Mouse (Mus musculus) midbrain, embryonic 11.5 days (tissue): Measurements from ENCODE around the gene Zkscan1. TPM values are rescaled to one million over a fixed set of nuclear protein-coding genes. Genes with fewer than 3 reads are reported as not detected.

Source experiments
- ATAC-seq: fragments of 200-750 bp; cut with Nextera tagmentation; 2 replicates; pipeline ENCODE4 v1.8.0; 2017; ENCODE audit warnings: moderate TSS enrichment, moderate library complexity; ENCODE audit not compliant: low FRiP score
- DNase-seq: peaks from one replicate; pipeline ENCODE4 v3.0.0; 2015; ENCODE audit warnings: low spot score; ENCODE audit errors: missing footprints
- H3K27ac ChIP-seq: fragments of 300-500 bp; sonication (generic); 2 replicates; pipeline ENCODE4 v1.5.1; 2014; ENCODE audit warnings: low read depth, low read length
- H3K27me3 ChIP-seq: fragments of 300-500 bp; sonication (generic); 2 replicates; pipeline ENCODE4 v1.6.1; 2014; ENCODE audit warnings: mild to moderate bottlenecking, low read length, moderate library complexity, mixed read lengths; ENCODE audit not compliant: control insufficient read depth, insufficient read depth
- H3K36me3 ChIP-seq: fragments of 300-500 bp; sonication (generic); 2 replicates; pipeline ENCODE4 v1.6.1; 2014; ENCODE audit warnings: mild to moderate bottlenecking, low read length, moderate library complexity, mixed read lengths; ENCODE audit not compliant: control insufficient read depth, insufficient read depth
- H3K4me1 ChIP-seq: fragments of 300-500 bp; sonication (generic); 2 replicates; pipeline ENCODE4 v1.6.1; 2014; ENCODE audit warnings: low read length; ENCODE audit not compliant: control insufficient read depth, insufficient read depth
- H3K4me2 ChIP-seq: fragments of 300-500 bp; sonication (generic); 2 replicates; pipeline ENCODE4 v1.6.1; 2014; ENCODE audit warnings: mild to moderate bottlenecking, moderate library complexity
- H3K4me3 ChIP-seq: fragments of 300-500 bp; sonication (generic); 2 replicates; pipeline ENCODE4 v1.5.1; 2014; ENCODE audit warnings: low read depth, low read length
- H3K9ac ChIP-seq: fragments of 300-500 bp; sonication (generic); 2 replicates; pipeline ENCODE4 v1.6.1; 2014; ENCODE audit warnings: low read length
- H3K9me3 ChIP-seq: fragments of 300-500 bp; sonication (generic); 2 replicates; pipeline ENCODE4 v1.6.1; 2016; ENCODE audit warnings: low read length; ENCODE audit not compliant: control insufficient read depth
- WGBS: fragments of 180-500 bp; shearing (Covaris S2); extraction: QIAGEN DNeasy Blood & Tissue Kit; methylation state at CpG from one replicate; pipeline ENCODE4 v1.1.7; 2014; 5-methylcytosine and 5-hydroxymethylcytosine counted together
- polyA plus RNA-seq: library from polyadenylated mRNA; unstranded; fragments of >200 nt; fragmentation: Nextera tagmentation; extraction: Ambion mirVana; gene quantifications from 2 replicates; pipeline ENCODE4 v1.2.1, GENCODE M21; 2014

The Zkscan1 gene
- polyA plus RNA-seq, 1 experiment from 2014 or later: 39.1 TPM

- WGBS: 84% methylated on average over 2 of the region's 2 CpGs
- no peak for DNase-seq
- peak overlapping the region; percentile 96; the same call in 1 of the 2 replicates for H3K4me3 ChIP-seq
- H3K4me2 ChIP-seq: peak overlapping the region; percentile 38; the same call in 1 of the 2 replicates
- peak; percentile 49 for ATAC-seq
- no peaks in the 10 kb centered on the region for H3K4me1 ChIP-seq
- no peaks in the 10 kb centered on the region for H3K27me3 ChIP-seq
- no peaks in the 10 kb centered on the region for H3K36me3 ChIP-seq
- H3K9ac ChIP-seq: peak overlapping the region; percentile 38; the same call in 1 of the 2 replicates
- no peaks in the 10 kb centered on the region for H3K9me3 ChIP-seq
- no peak overlapping the region for H3K27ac ChIP-seq
Measured at GRCm38 (mm10) chr5:138084507-138084906, 377 bp upstream of the Zkscan1 start.

DNA sequence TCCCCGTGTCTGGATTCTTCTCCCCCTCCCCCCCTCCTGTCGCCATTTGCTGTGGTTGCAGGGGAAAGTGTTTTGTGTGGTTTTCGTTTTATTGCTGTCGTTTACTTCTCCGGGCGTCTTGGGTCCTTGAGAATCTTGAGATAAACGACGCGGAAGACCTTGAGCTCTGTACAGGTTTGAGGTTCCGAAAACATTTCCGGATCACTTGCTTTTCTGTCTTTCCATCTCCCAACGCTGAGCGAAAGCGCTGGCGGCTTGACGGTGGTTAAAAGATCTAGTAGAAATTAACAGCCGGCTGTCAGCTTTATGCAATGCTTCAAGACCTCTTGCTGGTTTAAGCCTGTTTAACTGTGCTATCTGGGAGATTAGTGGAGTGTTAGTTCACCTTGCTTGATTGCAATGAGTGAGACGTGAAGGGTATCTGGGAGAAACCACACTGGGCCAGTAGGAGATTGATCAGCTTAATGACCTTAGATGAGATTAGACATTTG lies 582 bp downstream of the Zkscan1 start:
- peak overlapping the region; percentile 71; the same call in 1 of the 2 replicates for H3K27ac ChIP-seq
- peak overlapping the region; percentile 96 for H3K4me3 ChIP-seq
- H3K36me3 ChIP-seq: no peaks in the 10 kb centered on the region
- no peaks in the 10 kb centered on the region for H3K9me3 ChIP-seq
- peak overlapping the region; percentile 99 for H3K9ac ChIP-seq
- peak overlapping the region; percentile 60 for H3K4me2 ChIP-seq
- DNase-seq (peak; percentile 90), ATAC-seq (peak; percentile 6)
- H3K27me3 ChIP-seq: no peaks in the 10 kb centered on the region
- WGBS: under 1% methylated on average over 18 of the region's 18 CpGs
- no peaks in the 10 kb centered on the region for H3K4me1 ChIP-seq

DNA sequence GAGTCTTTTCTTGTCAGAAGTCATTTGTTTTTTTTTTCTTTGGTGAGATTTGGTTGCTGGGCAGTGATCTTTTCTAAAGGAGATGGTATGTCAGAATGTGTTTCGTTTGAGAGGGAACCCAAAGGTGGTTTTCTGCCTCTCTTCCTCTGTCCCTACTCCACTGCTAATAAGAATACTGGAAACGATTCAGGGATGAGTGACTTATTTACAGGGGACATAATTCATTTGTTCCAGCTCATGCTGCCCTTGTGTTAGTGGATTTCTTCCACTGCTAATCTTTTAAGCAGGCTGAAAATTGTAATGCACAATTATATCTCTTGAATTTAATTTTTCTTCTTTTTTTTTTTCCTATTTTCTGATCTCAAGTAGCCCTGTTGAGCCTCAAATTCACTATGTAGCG lies 2.0 kb downstream of the Zkscan1 start:
- Histone ChIP-seq H3K4me2 (peak overlapping the region; percentile 60; the same call in 1 of the 2 replicates), H3K27me3 (no peaks in the 10 kb centered on the region), H3K4me3 (no peak overlapping the region), H3K27ac (no peak overlapping the region), H3K36me3 (no peaks in the 10 kb centered on the region), H3K9me3 (no peaks in the 10 kb centered on the region), H3K9ac (no peak overlapping the region), H3K4me1 (no peaks in the 10 kb centered on the region)
- no peak for ATAC-seq
- DNase-seq: peak; percentile 65
- WGBS: 84% methylated on average over 3 of the region's 3 CpGs

GRCm38 (mm10) chr5:138088366-138088765 lies 3.5 kb downstream of the Zkscan1 start:
- Histone ChIP-seq H3K9me3 (no peaks in the 10 kb centered on the region), H3K4me3 (no peak overlapping the region), H3K27me3 (no peaks in the 10 kb centered on the region), H3K27ac (no peak overlapping the region), H3K36me3 (peaks cover 4% of the 10 kb centered on the region; the same call in 1 of the 2 replicates), H3K9ac (no peak overlapping the region), H3K4me2 (no peak overlapping the region), H3K4me1 (no peaks in the 10 kb centered on the region)
- ATAC-seq (no peak), DNase-seq (no peak)
- WGBS: 91% methylated on average over 3 of the region's 3 CpGs

GRCm38 (mm10) chr5:138089108-138089551 lies 4.2 kb downstream of the Zkscan1 start:
- H3K36me3 ChIP-seq: peaks cover 7% of the 10 kb centered on the region; the same call in 1 of the 2 replicates
- 92% methylated on average over 6 of the region's 6 CpGs for WGBS

DNA sequence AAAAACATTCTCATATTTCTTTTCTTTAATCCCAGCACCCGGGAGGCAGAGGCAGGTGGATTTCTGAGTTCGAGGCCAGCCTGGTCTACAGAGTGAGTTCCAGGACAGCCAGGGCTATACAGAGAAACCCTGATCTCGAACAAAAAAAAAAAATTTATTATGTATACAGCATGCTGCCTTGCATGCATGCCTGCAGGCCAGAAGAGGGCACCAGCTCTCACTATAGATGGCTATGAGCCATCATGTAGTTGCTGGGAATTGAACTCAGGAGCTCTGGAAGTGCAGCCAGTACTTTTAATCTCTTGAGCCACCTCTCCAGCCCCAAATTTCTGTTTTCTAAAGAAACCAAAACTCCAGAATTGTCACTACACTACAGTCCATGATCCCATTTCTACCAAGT lies 5.4 kb downstream of the Zkscan1 start:
- Histone ChIP-seq H3K9ac (no peak overlapping the region), H3K4me2 (no peak overlapping the region), H3K27me3 (no peaks in the 10 kb centered on the region), H3K36me3 (peaks cover 12% of the 10 kb centered on the region; the same call in 1 of the 2 replicates), H3K27ac (no peak overlapping the region), H3K4me3 (no peak overlapping the region), H3K9me3 (no peaks in the 10 kb centered on the region), H3K4me1 (no peaks in the 10 kb centered on the region)
- 84% methylated on average over 3 of the region's 3 CpGs for WGBS
- ATAC-seq: no peak
- DNase-seq: peak; percentile 74

More at GRCm38 (mm10) chr5:138089108-138089551, 4.2 kb downstream of the Zkscan1 start:
- no peaks in the 10 kb centered on the region for H3K4me1 ChIP-seq
- H3K9me3 ChIP-seq: no peaks in the 10 kb centered on the region
- no peak overlapping the region for H3K27ac ChIP-seq
- H3K27me3 ChIP-seq: no peaks in the 10 kb centered on the region
- no peak overlapping the region for H3K9ac ChIP-seq
- DNase-seq (peak; percentile 61), ATAC-seq (no peak)
- H3K4me2 ChIP-seq: no peak overlapping the region
- no peak overlapping the region for H3K4me3 ChIP-seq

DNA sequence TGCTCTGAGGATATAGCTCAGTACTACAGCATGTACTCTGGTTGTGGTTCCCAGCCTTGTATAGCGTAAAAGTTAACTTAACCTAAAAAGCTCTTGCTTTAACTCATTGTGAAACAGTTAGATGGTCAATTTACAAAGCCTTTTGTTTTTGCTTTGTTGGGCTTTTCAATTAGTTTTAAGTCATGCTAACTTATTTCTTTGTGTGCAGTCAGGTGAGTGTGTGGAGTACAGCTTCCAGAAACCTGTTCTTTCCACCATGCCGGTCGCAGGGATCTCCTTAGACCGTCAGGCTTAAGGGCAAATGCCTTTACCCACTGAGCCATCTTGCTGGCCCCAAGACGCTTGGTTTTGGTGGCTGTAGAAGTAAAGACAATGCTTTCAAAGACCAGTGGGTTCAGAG lies 5.9 kb downstream of the Zkscan1 start:
- Histone ChIP-seq H3K9me3 (no peaks in the 10 kb centered on the region), H3K36me3 (peaks cover 15% of the 10 kb centered on the region), H3K4me1 (no peaks in the 10 kb centered on the region), H3K4me2 (no peak overlapping the region), H3K27me3 (no peaks in the 10 kb centered on the region), H3K4me3 (no peak overlapping the region), H3K9ac (no peak overlapping the region), H3K27ac (no peak overlapping the region)
- ATAC-seq (no peak), DNase-seq (no peak)
- 95% methylated on average over 5 of the region's 5 CpGs for WGBS

- no peak overlapping the region for H3K4me3 ChIP-seq
- no peak overlapping the region for H3K9ac ChIP-seq
- H3K4me2 ChIP-seq: no peak overlapping the region
- H3K4me1 ChIP-seq: no peaks in the 10 kb centered on the region
- 94% methylated on average over 4 of the region's 4 CpGs for WGBS
- no peaks in the 10 kb centered on the region for H3K9me3 ChIP-seq
- no peak overlapping the region for H3K27ac ChIP-seq
- DNase-seq: no peak
- H3K36me3 ChIP-seq: peaks cover 26% of the 10 kb centered on the region
- ATAC-seq: no peak
- H3K27me3 ChIP-seq: no peaks in the 10 kb centered on the region
Measured at GRCm38 (mm10) chr5:138092771-138093170, 7.9 kb downstream of the Zkscan1 start.

DNA sequence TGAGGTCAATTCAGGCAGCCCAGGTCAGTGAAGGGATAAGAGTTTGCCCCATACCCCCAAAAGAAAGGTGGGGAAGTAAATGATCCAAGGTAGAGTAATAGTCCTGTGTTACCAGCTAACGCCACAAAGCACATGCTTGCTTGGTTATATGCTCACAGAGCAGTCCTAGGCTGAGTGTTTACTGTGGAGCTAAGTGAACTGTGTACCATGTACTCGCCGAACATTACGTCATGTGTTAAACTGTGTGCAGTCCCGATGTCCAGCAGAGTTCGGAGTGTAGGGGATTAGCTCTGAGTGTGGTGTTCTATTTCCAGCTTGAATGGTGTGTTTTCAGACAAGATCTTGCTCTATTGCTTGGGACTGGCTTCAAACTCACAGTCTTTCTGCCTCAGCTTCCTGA lies 9.6 kb downstream of the Zkscan1 start:
- WGBS: 95% methylated on average over 6 of the region's 6 CpGs
- DNase-seq (peak; percentile 65), ATAC-seq (no peak)
- H3K9me3 ChIP-seq: no peaks in the 10 kb centered on the region
- no peak overlapping the region for H3K27ac ChIP-seq
- no peak overlapping the region for H3K4me3 ChIP-seq
- no peaks in the 10 kb centered on the region for H3K27me3 ChIP-seq
- H3K36me3 ChIP-seq: peaks cover 41% of the 10 kb centered on the region
- no peak overlapping the region for H3K4me2 ChIP-seq
- H3K9ac ChIP-seq: no peak overlapping the region
- no peaks in the 10 kb centered on the region for H3K4me1 ChIP-seq
